Mouse (Mus musculus): ENCODE measurements around the gene Pla2r1. TPM values are rescaled to one million over a fixed set of nuclear protein-coding genes. Genes with fewer than 3 reads are reported as not detected.

Pla2r1 gene
- polyA plus RNA-seq, 1 experiment from 2014 or later = 2.0 TPM

- H3K4me3 ChIP-seq = no peak overlapping the region
- WGBS = 81% methylated on average over 11 of the region's 11 CpGs
- H3K4me1 ChIP-seq = no peaks in the 10 kb centered on the region
- H3K36me3 ChIP-seq = no peaks in the 10 kb centered on the region
- no peaks in the 10 kb centered on the region for H3K9me3 ChIP-seq (replicated peaks)
- no peak overlapping the region for H3K27ac ChIP-seq
- no peak for DNase-seq (ENCODE audit: low spot score)
- no peaks in the 10 kb centered on the region for H3K27me3 ChIP-seq (ENCODE audit: low read depth, poor library complexity, severe bottlenecking)
These were observed 84.0 kb downstream of the Pla2r1 start for GRCm38 (mm10) chr2:60468901-60469770.

DNA sequence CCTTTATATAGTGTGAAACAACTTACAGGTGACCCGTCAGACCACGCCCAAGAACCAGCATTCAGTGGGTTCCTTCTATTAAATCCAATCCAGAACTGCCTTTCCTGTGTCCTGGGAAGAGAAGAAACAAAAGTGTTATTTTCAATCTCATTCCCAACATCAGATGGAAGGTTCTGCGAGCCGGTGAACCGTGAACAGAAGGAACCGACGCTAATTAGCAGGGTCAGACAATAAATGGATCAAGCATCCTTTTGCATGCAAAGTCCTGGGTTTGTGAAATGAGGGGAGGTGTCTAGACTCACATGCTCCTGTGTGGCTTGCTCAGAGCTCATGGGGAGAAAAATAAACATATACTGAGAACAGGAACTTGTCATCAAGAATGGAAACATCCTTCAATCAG lies 100.7 kb downstream of the Pla2r1 start:
- no peak for DNase-seq (ENCODE audit: low spot score)
- no peak overlapping the region for H3K4me3 ChIP-seq
- H3K9me3 ChIP-seq (replicated peaks) = no peaks in the 10 kb centered on the region
- H3K27ac ChIP-seq = no peak overlapping the region
- WGBS = 94% methylated on average over 7 of the region's 7 CpGs
- H3K4me1 ChIP-seq = no peaks in the 10 kb centered on the region
- H3K36me3 ChIP-seq = no peaks in the 10 kb centered on the region
- H3K27me3 ChIP-seq (ENCODE audit: low read depth, poor library complexity, severe bottlenecking) = no peaks in the 10 kb centered on the region

- H3K4me1 ChIP-seq = no peaks in the 10 kb centered on the region
- no peak overlapping the region for H3K4me3 ChIP-seq
- H3K9me3 ChIP-seq (replicated peaks) = no peaks in the 10 kb centered on the region
- WGBS = 76% methylated on average over 3 of the region's 3 CpGs
- H3K36me3 ChIP-seq = no peaks in the 10 kb centered on the region
- H3K27me3 ChIP-seq (ENCODE audit: low read depth, poor library complexity, severe bottlenecking) = no peaks in the 10 kb centered on the region
- H3K27ac ChIP-seq = no peak overlapping the region
- no peak for DNase-seq (ENCODE audit: low spot score)
These were observed 101.9 kb downstream of the Pla2r1 start for GRCm38 (mm10) chr2:60451119-60451773.

DNA sequence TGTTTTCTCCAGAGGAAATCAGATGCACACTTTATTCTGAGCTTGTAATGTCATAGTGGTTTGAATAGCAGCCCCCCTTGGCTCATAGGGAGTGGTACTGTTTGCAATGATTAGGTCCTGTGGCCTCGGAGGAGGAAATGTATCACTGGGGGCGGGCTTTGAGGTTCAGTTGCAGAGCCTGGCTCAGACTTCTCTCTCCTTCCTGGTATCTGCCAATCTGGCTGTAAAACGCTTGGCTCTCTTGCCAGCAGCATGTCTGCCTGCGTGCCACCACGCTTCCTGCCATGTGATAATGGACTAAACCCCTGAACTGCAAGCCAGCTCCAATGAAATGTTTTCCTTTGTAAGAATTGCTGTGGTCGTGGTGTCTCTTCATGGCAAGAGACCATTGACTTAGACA lies 103.4 kb downstream of the Pla2r1 start:
- DNase-seq (ENCODE audit: low spot score) = no peak
- no peaks in the 10 kb centered on the region for H3K9me3 ChIP-seq (replicated peaks)
- no peaks in the 10 kb centered on the region for H3K36me3 ChIP-seq
- H3K4me3 ChIP-seq = no peak overlapping the region
- H3K4me1 ChIP-seq = no peaks in the 10 kb centered on the region
- no peaks in the 10 kb centered on the region for H3K27me3 ChIP-seq (ENCODE audit: low read depth, poor library complexity, severe bottlenecking)
- WGBS = 83% methylated on average over 6 of the region's 6 CpGs
- H3K27ac ChIP-seq = no peak overlapping the region

- H3K4me1 ChIP-seq = peaks cover 2% of the 10 kb centered on the region; the same call in 1 of the 2 replicates
- H3K36me3 ChIP-seq = no peaks in the 10 kb centered on the region
- 79% methylated on average over 9 of the region's 9 CpGs for WGBS
- H3K27ac ChIP-seq = no peak overlapping the region
- no peak for DNase-seq (ENCODE audit: low spot score)
- no peaks in the 10 kb centered on the region for H3K9me3 ChIP-seq (replicated peaks)
- H3K27me3 ChIP-seq (ENCODE audit: low read depth, poor library complexity, severe bottlenecking) = no peaks in the 10 kb centered on the region
- no peak overlapping the region for H3K4me3 ChIP-seq
These were observed 108.2 kb downstream of the Pla2r1 start for GRCm38 (mm10) chr2:60444711-60445509.

- H3K27me3 ChIP-seq (ENCODE audit: low read depth, poor library complexity, severe bottlenecking) = no peaks in the 10 kb centered on the region
- H3K4me1 ChIP-seq = peaks cover 2% of the 10 kb centered on the region; the same call in 1 of the 2 replicates
- no peak overlapping the region for H3K4me3 ChIP-seq
- no peak overlapping the region for H3K27ac ChIP-seq
- no peaks in the 10 kb centered on the region for H3K9me3 ChIP-seq (replicated peaks)
- H3K36me3 ChIP-seq = no peaks in the 10 kb centered on the region
- DNase-seq (ENCODE audit: low spot score) = no peak
- 89% methylated on average over 7 of the region's 7 CpGs for WGBS
These were observed 109.8 kb downstream of the Pla2r1 start for GRCm38 (mm10) chr2:60443279-60443678.

- no peaks in the 10 kb centered on the region for H3K27me3 ChIP-seq (ENCODE audit: low read depth, poor library complexity, severe bottlenecking)
- 18% methylated on average over 3 of the region's 3 CpGs for WGBS
- H3K4me1 ChIP-seq = peaks cover 2% of the 10 kb centered on the region; the same call in 1 of the 2 replicates
- no peaks in the 10 kb centered on the region for H3K36me3 ChIP-seq
- no peak overlapping the region for H3K27ac ChIP-seq
- no peaks in the 10 kb centered on the region for H3K9me3 ChIP-seq (replicated peaks)
- H3K4me3 ChIP-seq = no peak overlapping the region
- no peak for DNase-seq (ENCODE audit: low spot score)
These were observed 111.2 kb downstream of the Pla2r1 start for GRCm38 (mm10) chr2:60441875-60442274.

- H3K9me3 ChIP-seq (replicated peaks) = no peaks in the 10 kb centered on the region
- peaks cover 2% of the 10 kb centered on the region; the same call in 1 of the 2 replicates for H3K4me1 ChIP-seq
- DNase-seq (ENCODE audit: low spot score) = no peak
- no peak overlapping the region for H3K4me3 ChIP-seq
- H3K27ac ChIP-seq = no peak overlapping the region
- 66% methylated on average over 5 of the region's 5 CpGs for WGBS
- no peaks in the 10 kb centered on the region for H3K36me3 ChIP-seq
- no peaks in the 10 kb centered on the region for H3K27me3 ChIP-seq (ENCODE audit: low read depth, poor library complexity, severe bottlenecking)
These were observed 116.3 kb downstream of the Pla2r1 start for GRCm38 (mm10) chr2:60436802-60437201.

GRCm38 (mm10) chr2:60430315-60431021 lies 122.6 kb downstream of the Pla2r1 start:
- Histone ChIP-seq H3K27ac (no peak overlapping the region), H3K9me3 (replicated peaks) (no peaks in the 10 kb centered on the region), H3K4me3 (no peak overlapping the region), H3K27me3 (ENCODE audit: low read depth, poor library complexity, severe bottlenecking) (no peaks in the 10 kb centered on the region), H3K4me1 (no peaks in the 10 kb centered on the region), H3K36me3 (no peaks in the 10 kb centered on the region)
- 80% methylated on average over 8 of the region's 8 CpGs for WGBS
- DNase-seq (ENCODE audit: low spot score) = no peak

GRCm38 (mm10) chr2:60418075-60418474 lies 135.0 kb downstream of the Pla2r1 start:
- Histone ChIP-seq H3K36me3 (no peaks in the 10 kb centered on the region), H3K4me3 (no peak overlapping the region), H3K9me3 (replicated peaks) (no peaks in the 10 kb centered on the region), H3K27me3 (ENCODE audit: low read depth, poor library complexity, severe bottlenecking) (no peaks in the 10 kb centered on the region), H3K27ac (no peak overlapping the region), H3K4me1 (no peaks in the 10 kb centered on the region)
- 9% methylated on average over 6 of the region's 6 CpGs for WGBS
- peak; percentile 80 for DNase-seq (ENCODE audit: low spot score)

- WGBS = 52% methylated on average over 8 of the region's 8 CpGs
- no peak for DNase-seq (ENCODE audit: low spot score)
- Histone ChIP-seq H3K9me3 (replicated peaks) (no peaks in the 10 kb centered on the region), H3K36me3 (no peaks in the 10 kb centered on the region), H3K4me3 (no peak overlapping the region), H3K4me1 (peaks cover 5% of the 10 kb centered on the region; the same call in 1 of the 2 replicates), H3K27me3 (ENCODE audit: low read depth, poor library complexity, severe bottlenecking) (no peaks in the 10 kb centered on the region), H3K27ac (no peak overlapping the region)
These were observed 138.8 kb downstream of the Pla2r1 start for GRCm38 (mm10) chr2:60414334-60414733.

GRCm38 (mm10) chr2:60413006-60413650 lies 140.0 kb downstream of the Pla2r1 start:
- no peaks in the 10 kb centered on the region for H3K27me3 ChIP-seq (ENCODE audit: low read depth, poor library complexity, severe bottlenecking)
- DNase-seq (ENCODE audit: low spot score) = no peak
- no peaks in the 10 kb centered on the region for H3K36me3 ChIP-seq
- WGBS = 88% methylated on average over 18 of the region's 18 CpGs
- no peak overlapping the region for H3K4me3 ChIP-seq
- H3K4me1 ChIP-seq = peaks cover 5% of the 10 kb centered on the region; the same call in 1 of the 2 replicates
- H3K9me3 ChIP-seq (replicated peaks) = no peaks in the 10 kb centered on the region
- no peak overlapping the region for H3K27ac ChIP-seq
